Mouse (Mus musculus) liver, adult 2 months (tissue): ENCODE data around the gene Cideb. TPM values are rescaled to one million over a fixed set of nuclear protein-coding genes. Genes with fewer than 3 reads are reported as not detected.

ENCODE experiments used
- DNase-seq: peaks from one replicate; pipeline ENCODE4 v3.0.0-alpha.2; 2011; ENCODE audit warnings: low read depth, low spot score; ENCODE audit errors: extremely low read depth
- H3K27ac ChIP-seq: fragments of 200-500 bp; replicated peaks from 2 replicates; pipeline ENCODE4 v1.5.1; 2012; ENCODE audit warnings: low read depth, mild to moderate bottlenecking, control low read depth, inconsistent platforms, low read length; ENCODE audit not compliant: insufficient read depth
- H3K27me3 ChIP-seq: fragments of 200-500 bp; 2 replicates; pipeline ENCODE4 v1.6.1; 2012; ENCODE audit warnings: mild to moderate bottlenecking, moderate library complexity, low read length, inconsistent platforms; ENCODE audit not compliant: control insufficient read depth, insufficient read depth
- H3K36me3 ChIP-seq: fragments of 200-500 bp; 2 replicates; pipeline ENCODE4 v1.6.1; 2012; ENCODE audit warnings: low read length, inconsistent platforms; ENCODE audit not compliant: control insufficient read depth, insufficient read depth
- H3K4me1 ChIP-seq: fragments of 200-500 bp; 2 replicates; pipeline ENCODE4 v1.6.1; 2011; ENCODE audit warnings: low read length; ENCODE audit not compliant: control insufficient read depth, insufficient read depth
- H3K4me3 ChIP-seq: fragments of 200-500 bp; 2 replicates; pipeline ENCODE4 v1.5.1; 2011; ENCODE audit warnings: low read depth, mild to moderate bottlenecking, control low read depth, low read length, moderate library complexity; ENCODE audit not compliant: insufficient read depth
- H3K79me2 ChIP-seq: fragments of 200-500 bp; 2 replicates; pipeline ENCODE4 v1.6.1; 2012; ENCODE audit warnings: inconsistent platforms, mild to moderate bottlenecking, low read length, moderate library complexity; ENCODE audit not compliant: control insufficient read depth, insufficient read depth
- H3K9ac ChIP-seq: fragments of 200-500 bp; 2 replicates; pipeline ENCODE4 v1.6.1; 2012; ENCODE audit warnings: low read depth, mild to moderate bottlenecking, control low read depth, inconsistent platforms, low read length
- CTCF ChIP-seq: fragments of 200-500 bp; IDR thresholded peaks from 2 replicates; pipeline ENCODE4 v1.5.1; 2011; ENCODE audit warnings: low read depth, low read length, control low read depth
- POLR2A ChIP-seq: fragments of 200-500 bp; IDR thresholded peaks from 2 replicates; pipeline ENCODE4 v1.6.1; 2011; ENCODE audit warnings: low read length, control low read depth; ENCODE audit not compliant: insufficient read depth; ENCODE audit errors: extremely low read depth
- WGBS: fragments of 180-500 bp; shearing (Covaris S2); methylation state at CpG from one replicate; pipeline ENCODE4 v1.1.7; 2018; 5-methylcytosine and 5-hydroxymethylcytosine counted together
- polyA plus RNA-seq: library from polyadenylated mRNA; depleted of rRNA; stranded (reverse); fragments of >200 nt; gene quantifications from 2 replicates; pipeline ENCODE4 v1.2.3, GENCODE M21; 2012
- total RNA-seq: library from RNA; depleted of rRNA; stranded (reverse); fragments of >200 nt; gene quantifications from 2 replicates; pipeline ENCODE4 v1.2.3, GENCODE M21; 2014

The Cideb gene
- total and polyA plus RNA-seq, 2 experiments = 101 to 483 TPM

GRCm38 (mm10) chr14:55727889-55728685 is 30.2 kb downstream of the Cideb start:
- Histone ChIP-seq H3K9ac (no peak overlapping the region), H3K4me1 (peaks cover 20% of the 10 kb centered on the region), H3K79me2 (no peaks in the 10 kb centered on the region), H3K27ac (no peak overlapping the region), H3K36me3 (no peaks in the 10 kb centered on the region), H3K4me3 (no peak overlapping the region), H3K27me3 (no peaks in the 10 kb centered on the region)
- 80% methylated on average over 8 of the region's 8 CpGs for WGBS
- DNase-seq = no peak
- TF ChIP-seq POLR2A (no peak), CTCF (no peak)

DNA sequence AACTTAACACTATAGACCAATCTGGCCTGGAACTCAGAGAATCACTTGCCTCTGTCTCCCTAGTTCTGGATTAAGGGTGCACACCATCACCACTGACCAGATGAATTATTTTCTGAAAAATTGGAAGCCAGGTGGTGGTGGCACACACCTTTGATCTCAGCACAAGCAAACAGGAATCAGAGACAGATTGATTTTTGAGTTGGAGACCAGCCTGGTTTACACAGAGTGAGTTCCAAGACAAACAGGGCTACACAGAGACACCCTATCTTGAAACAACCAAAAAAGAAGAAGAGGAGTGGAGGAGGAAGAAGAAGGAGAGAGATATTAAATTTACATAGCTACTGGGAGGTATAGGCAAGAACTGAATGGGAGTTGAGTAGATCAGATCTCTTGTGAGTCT is 32.0 kb downstream of the Cideb start:
- TF ChIP-seq POLR2A (no peak), CTCF (no peak)
- no peak overlapping the region for H3K9ac ChIP-seq
- no peaks in the 10 kb centered on the region for H3K27me3 ChIP-seq
- H3K27ac ChIP-seq = peak overlapping the region; percentile 65
- peak; percentile 96 for DNase-seq
- no peaks in the 10 kb centered on the region for H3K36me3 ChIP-seq
- H3K4me3 ChIP-seq = no peak overlapping the region
- no peaks in the 10 kb centered on the region for H3K79me2 ChIP-seq
- peaks cover 25% of the 10 kb centered on the region for H3K4me1 ChIP-seq

DNA sequence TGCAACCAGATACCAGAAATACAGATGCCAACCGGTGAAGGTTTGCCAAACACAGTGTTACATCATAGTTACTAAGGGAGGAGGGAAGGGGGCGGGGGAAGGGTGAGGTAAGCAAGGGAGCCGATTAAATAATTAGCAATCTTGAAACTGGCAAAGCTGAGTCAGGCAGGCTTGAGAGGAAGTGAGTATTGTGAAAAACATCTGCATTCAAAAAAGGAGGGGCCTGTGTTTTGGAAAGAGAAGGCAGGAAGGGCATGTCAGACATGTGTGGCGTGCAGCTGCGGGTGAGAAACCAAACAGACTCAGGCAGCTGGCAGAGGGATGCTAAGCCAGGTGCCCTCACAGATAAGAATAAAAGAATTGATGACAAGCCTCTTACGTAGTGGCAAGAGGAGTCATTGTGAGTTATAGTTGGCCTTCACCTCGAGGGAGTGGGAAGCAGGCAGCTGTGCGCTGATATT is 33.8 kb downstream of the Cideb start:
- Histone ChIP-seq H3K4me1 (peaks cover 30% of the 10 kb centered on the region), H3K27me3 (no peaks in the 10 kb centered on the region), H3K4me3 (no peak overlapping the region), H3K9ac (no peak overlapping the region), H3K36me3 (no peaks in the 10 kb centered on the region), H3K27ac (peak overlapping the region; percentile 53), H3K79me2 (no peaks in the 10 kb centered on the region)
- no peak for TF ChIP-seq CTCF
- TF ChIP-seq POLR2A = no peak
- peak; percentile 96 for DNase-seq
- 2% methylated on average over 8 of the region's 8 CpGs for WGBS

- WGBS = 88% methylated on average over 7 of the region's 7 CpGs
- Histone ChIP-seq H3K4me3 (no peak overlapping the region), H3K27ac (peak overlapping the region; percentile 35), H3K79me2 (no peaks in the 10 kb centered on the region), H3K36me3 (no peaks in the 10 kb centered on the region), H3K4me1 (peaks cover 30% of the 10 kb centered on the region), H3K9ac (no peak overlapping the region), H3K27me3 (no peaks in the 10 kb centered on the region)
- TF ChIP-seq CTCF = no peak
- TF ChIP-seq POLR2A = no peak
- no peak for DNase-seq
Measured at GRCm38 (mm10) chr14:55723433-55723832, 34.8 kb downstream of the Cideb start.

GRCm38 (mm10) chr14:55722438-55722945 is 35.8 kb downstream of the Cideb start:
- Histone ChIP-seq H3K9ac (peak overlapping the region; percentile 57), H3K4me1 (peaks cover 30% of the 10 kb centered on the region), H3K27me3 (no peaks in the 10 kb centered on the region), H3K79me2 (no peaks in the 10 kb centered on the region), H3K36me3 (peaks cover 3% of the 10 kb centered on the region; the same call in 1 of the 2 replicates), H3K27ac (peak overlapping the region; percentile 72), H3K4me3 (0 out of 2 replicates have a peak overlapping the region, but pooled peaks have one; percentile 94)
- DNase-seq = peak; percentile 67
- TF ChIP-seq CTCF (no peak), POLR2A (no peak)
- 25% methylated on average over 8 of the region's 8 CpGs for WGBS
